Mouse (Mus musculus): ENCODE results near the gene Thap11. TPM values are rescaled to one million over a fixed set of nuclear protein-coding genes. Genes with fewer than 3 reads are reported as not detected.

The Thap11 gene
- total and polyA plus RNA-seq, 3 experiments: 21.3 to 42.6 (median 31.9) TPM

DNA sequence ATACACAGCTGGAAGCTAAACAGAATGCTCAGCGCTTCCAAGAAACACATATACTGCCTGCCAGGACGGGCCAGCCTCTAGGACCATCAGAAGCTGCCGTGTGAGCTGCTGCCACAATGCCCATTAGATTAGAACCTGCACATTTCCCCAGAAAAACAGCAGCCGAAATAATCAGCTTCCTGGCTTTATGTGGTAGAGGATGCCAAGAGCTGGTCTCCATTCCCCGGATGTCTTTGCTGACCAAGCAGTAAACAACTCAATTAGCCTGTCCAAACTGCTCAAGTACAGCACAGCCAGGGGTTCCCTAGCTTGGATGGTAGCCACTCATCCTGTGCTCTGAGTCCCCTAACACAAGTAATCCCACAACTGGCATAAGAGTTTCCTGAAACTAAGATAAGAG, 47.2 kb upstream of the Thap11 start:
- peaks cover 0 to 47% of the 10 kb centered on the region in 2 experiments for H3K36me3 ChIP-seq (replicated peaks in 1 of 2; ENCODE audit: control insufficient read depth in 1 of 2, insufficient read depth in 1 of 2, low read length in 1 of 2)
- dilution Hi-C loops (cut with MboI; ENCODE audit: extremely low pct_ligation_motif_present, extremely low pct_unique_long_range_greater_than_20kb, low sequenced_read_pairs) (no loop called here), in situ Hi-C loops (cut with MboI; ENCODE audit: low pct_ligation_motif_present, low pct_unique_long_range_greater_than_20kb, low sequenced_read_pairs) (no loop called here)
- no peak for TF ChIP-seq JUN (IDR thresholded peaks at IDR 0.05; ENCODE audit: insufficient read depth, low read depth, low read length)
- no peak for TF ChIP-seq BHLHE40 (IDR thresholded peaks at IDR 0.05; ENCODE audit: low read depth, low read length)
- no peak for TF ChIP-seq SIN3A (IDR thresholded peaks at IDR 0.05; ENCODE audit: low read length)
- no peak for TF ChIP-seq MXI1 (IDR thresholded peaks at IDR 0.05; ENCODE audit: low read depth, low read length)
- H3K9me3 ChIP-seq (replicated peaks; ENCODE audit: low read length): no peaks in the 10 kb centered on the region
- no peak overlapping the region for H3K9ac ChIP-seq (ENCODE audit: insufficient read depth, low read depth)
- H3K4me2 ChIP-seq (ENCODE audit: insufficient read depth, low read depth, poor library complexity, severe bottlenecking): no peak overlapping the region
- H3K4me3 ChIP-seq (replicated peaks in 1 of 3; ENCODE audit: low read depth in 2 of 3, low read length in 2 of 3, poor library complexity in 1 of 3): no peak overlapping the region
- no peaks in the 10 kb centered on the region for H3K27me3 ChIP-seq (replicated peaks)
- no peak overlapping the region for H3K27ac ChIP-seq (ENCODE audit: insufficient read depth, low read depth)
- peaks cover 20% of the 10 kb centered on the region for H3K79me2 ChIP-seq (replicated peaks; ENCODE audit: control insufficient read depth, extremely low read depth, insufficient read depth, poor library complexity, severe bottlenecking)
- no peak for DNase-seq (ENCODE audit: extremely low read depth)
- peaks cover 15 to 63% of the 10 kb centered on the region in 2 experiments for H3K4me1 ChIP-seq (ENCODE audit: control insufficient read depth in 1 of 2, insufficient read depth in 2 of 2)

DNA sequence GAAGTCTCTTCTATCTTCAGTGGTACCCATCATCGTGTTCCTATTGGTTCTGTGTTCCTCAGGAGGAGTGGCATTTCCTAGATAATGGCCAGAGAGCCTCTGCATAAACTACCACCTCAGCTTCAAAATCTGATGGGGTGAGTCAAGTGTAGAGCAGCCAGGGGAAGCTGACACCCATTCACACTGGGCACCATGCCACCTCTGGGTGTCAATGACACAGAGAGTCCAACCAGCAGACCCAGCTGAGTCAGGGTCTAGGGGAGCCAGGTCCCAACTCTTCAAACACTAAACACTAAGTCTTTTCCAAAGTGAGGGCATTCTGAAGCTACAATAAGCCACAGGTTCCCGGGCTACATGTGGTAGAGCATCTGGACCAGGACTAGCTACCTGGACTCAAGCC, 46.5 kb upstream of the Thap11 start:
- dilution Hi-C loops (cut with MboI; ENCODE audit: extremely low pct_ligation_motif_present, extremely low pct_unique_long_range_greater_than_20kb, low sequenced_read_pairs): no loop called here
- DNase-seq (ENCODE audit: extremely low read depth): no peak
- Histone ChIP-seq H3K79me2 (replicated peaks; ENCODE audit: control insufficient read depth, extremely low read depth, insufficient read depth, poor library complexity, severe bottlenecking) (peaks cover 20% of the 10 kb centered on the region), H3K27me3 (replicated peaks) (no peaks in the 10 kb centered on the region), H3K9me3 (replicated peaks; ENCODE audit: low read length) (no peaks in the 10 kb centered on the region), H3K9ac (ENCODE audit: insufficient read depth, low read depth) (no peak overlapping the region), H3K36me3 (replicated peaks in 1 of 2; ENCODE audit: control insufficient read depth in 1 of 2, insufficient read depth in 1 of 2, low read length in 1 of 2) (peaks cover 0 to 51% of the 10 kb centered on the region in 2 experiments), H3K4me3 (replicated peaks in 1 of 3; ENCODE audit: low read depth in 2 of 3, low read length in 2 of 3, poor library complexity in 1 of 3) (no peak overlapping the region), H3K27ac (ENCODE audit: insufficient read depth, low read depth) (no peak overlapping the region), H3K4me1 (ENCODE audit: control insufficient read depth in 1 of 2, insufficient read depth in 2 of 2) (peaks cover 15 to 63% of the 10 kb centered on the region in 2 experiments), H3K4me2 (ENCODE audit: insufficient read depth, low read depth, poor library complexity, severe bottlenecking) (no peak overlapping the region)
- TF ChIP-seq POLR2A (IDR thresholded peaks at IDR 0.05; ENCODE audit: low read depth, low read length) (no peak), ZMIZ1 (IDR thresholded peaks at IDR 0.05; ENCODE audit: low read depth, low read length) (no peak), TBP (conservative IDR thresholded peaks at IDR 0.05; ENCODE audit: low read depth, low read length) (no peak), TCF12 (IDR thresholded peaks at IDR 0.05; ENCODE audit: low read depth, low read length) (no peak), MXI1 (IDR thresholded peaks at IDR 0.05; ENCODE audit: low read depth, low read length) (no peak)
- in situ Hi-C loops (cut with MboI; ENCODE audit: low pct_ligation_motif_present, low pct_unique_long_range_greater_than_20kb, low sequenced_read_pairs): no loop called here

DNA sequence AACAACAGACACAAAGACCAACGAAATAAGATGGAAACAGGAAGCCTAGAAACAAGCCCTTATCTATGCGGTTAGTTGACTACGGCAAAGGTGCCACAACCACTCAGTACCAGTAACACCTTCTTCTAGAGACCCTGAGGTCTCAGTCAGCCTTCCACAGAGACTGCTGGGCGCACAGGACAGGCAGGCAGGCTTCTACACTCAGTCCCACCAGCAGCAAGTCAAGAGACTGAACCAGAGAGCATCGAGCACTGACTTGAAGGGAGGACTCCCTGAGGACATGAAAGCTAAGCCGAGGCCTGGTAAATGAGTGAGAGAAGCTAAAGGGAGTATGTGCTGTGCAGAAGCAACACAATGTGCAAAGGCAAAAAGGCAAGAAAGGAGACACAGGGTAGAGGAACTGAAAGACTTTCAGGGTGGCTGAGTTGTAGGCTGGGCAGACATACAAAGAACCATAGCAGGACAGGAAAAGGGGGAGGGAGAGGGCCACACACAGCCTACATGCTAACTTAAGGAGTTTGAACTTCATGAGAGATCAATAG, 44.6 kb upstream of the Thap11 start:
- peak overlapping the region; percentile 55 for H3K9ac ChIP-seq (ENCODE audit: insufficient read depth, low read depth)
- peaks cover 15 to 62% of the 10 kb centered on the region in 2 experiments for H3K4me1 ChIP-seq (ENCODE audit: control insufficient read depth in 1 of 2, insufficient read depth in 2 of 2)

More for the DNA sequence above, 44.6 kb upstream of the Thap11 start:
- H3K9me3 ChIP-seq (replicated peaks; ENCODE audit: low read length): no peaks in the 10 kb centered on the region
- H3K4me2 ChIP-seq (ENCODE audit: insufficient read depth, low read depth, poor library complexity, severe bottlenecking): peak overlapping the region; percentile 98
- H3K79me2 ChIP-seq (replicated peaks; ENCODE audit: control insufficient read depth, extremely low read depth, insufficient read depth, poor library complexity, severe bottlenecking): peaks cover 20% of the 10 kb centered on the region
- peaks cover 3 to 51% of the 10 kb centered on the region in 2 experiments for H3K36me3 ChIP-seq (replicated peaks in 1 of 2; ENCODE audit: control insufficient read depth in 1 of 2, insufficient read depth in 1 of 2, low read length in 1 of 2)
- in situ Hi-C loops (cut with MboI; ENCODE audit: low pct_ligation_motif_present, low pct_unique_long_range_greater_than_20kb, low sequenced_read_pairs) (no loop called here), dilution Hi-C loops (cut with MboI; ENCODE audit: extremely low pct_ligation_motif_present, extremely low pct_unique_long_range_greater_than_20kb, low sequenced_read_pairs) (no loop called here)
- peak; percentile 76 for DNase-seq (ENCODE audit: extremely low read depth)
- H3K27me3 ChIP-seq (replicated peaks): no peaks in the 10 kb centered on the region
- TF ChIP-seq USF2 (conservative IDR thresholded peaks at IDR 0.05; ENCODE audit: low read depth, low read length) (no peak), POLR2A (IDR thresholded peaks at IDR 0.05; ENCODE audit: low read depth, low read length) (peak; percentile 33; the same call in 1 of the 2 replicates), SIN3A (IDR thresholded peaks at IDR 0.05; ENCODE audit: low read length) (peak; percentile 44; the same call in 1 of the 2 replicates), UBTF (IDR thresholded peaks at IDR 0.05; ENCODE audit: low read depth, low read length) (no peak), KAT2A (IDR thresholded peaks at IDR 0.05; ENCODE audit: insufficient replicate concordance, low read length) (0 out of 2 replicates have a peak, but pooled peaks have one; percentile 15), MXI1 (IDR thresholded peaks at IDR 0.05; ENCODE audit: low read depth, low read length) (peak; percentile 57; the same call in 1 of the 2 replicates), TCF12 (IDR thresholded peaks at IDR 0.05; ENCODE audit: low read depth, low read length) (peak; percentile 18; the same call in 1 of the 2 replicates), EP300 (IDR thresholded peaks at IDR 0.05; ENCODE audit: low read length) (peak; percentile 68), JUND (conservative IDR thresholded peaks at IDR 0.05; ENCODE audit: low read depth, low read length) (no peak), RCOR1 (conservative IDR thresholded peaks at IDR 0.05; ENCODE audit: low read depth, low read length) (no peak), ZC3H11A (IDR thresholded peaks at IDR 0.05; ENCODE audit: low read depth, low read length) (no peak), SMC3 (IDR thresholded peaks at IDR 0.05; ENCODE audit: low read depth, low read length) (no peak), MAFK (IDR thresholded peaks at IDR 0.05; ENCODE audit: insufficient replicate concordance, low read length) (0 out of 2 replicates have a peak, but pooled peaks have one; percentile 19), IRF4 (IDR thresholded peaks at IDR 0.05; ENCODE audit: low read depth, low read length) (peak; percentile 87; the same call in 1 of the 2 replicates)
- H3K27ac ChIP-seq (ENCODE audit: insufficient read depth, low read depth): peak overlapping the region; percentile 97
- peak overlapping the region; percentile 14 to 39 (median 23) for H3K4me3 ChIP-seq (replicated peaks in 1 of 3; ENCODE audit: low read depth in 2 of 3, low read length in 2 of 3, poor library complexity in 1 of 3)
